Mouse (Mus musculus) lung, adult 2 months (tissue): ENCODE measurements around the gene Gpm6b.

ENCODE experiments used
- CTCF ChIP-seq: fragments of 200-500 bp; IDR thresholded peaks from 2 replicates; pipeline ENCODE4 v1.5.1; 2011; ENCODE audit warnings: mild to moderate bottlenecking, low read length, control low read depth; ENCODE audit not compliant: insufficient read depth
- POLR2A ChIP-seq: fragments of 200-500 bp; IDR thresholded peaks from 2 replicates; pipeline ENCODE4 v1.6.1; 2011; ENCODE audit warnings: low read depth, mild to moderate bottlenecking, control low read depth, low read length, borderline replicate concordance; ENCODE audit errors: extremely low read depth

DNA sequence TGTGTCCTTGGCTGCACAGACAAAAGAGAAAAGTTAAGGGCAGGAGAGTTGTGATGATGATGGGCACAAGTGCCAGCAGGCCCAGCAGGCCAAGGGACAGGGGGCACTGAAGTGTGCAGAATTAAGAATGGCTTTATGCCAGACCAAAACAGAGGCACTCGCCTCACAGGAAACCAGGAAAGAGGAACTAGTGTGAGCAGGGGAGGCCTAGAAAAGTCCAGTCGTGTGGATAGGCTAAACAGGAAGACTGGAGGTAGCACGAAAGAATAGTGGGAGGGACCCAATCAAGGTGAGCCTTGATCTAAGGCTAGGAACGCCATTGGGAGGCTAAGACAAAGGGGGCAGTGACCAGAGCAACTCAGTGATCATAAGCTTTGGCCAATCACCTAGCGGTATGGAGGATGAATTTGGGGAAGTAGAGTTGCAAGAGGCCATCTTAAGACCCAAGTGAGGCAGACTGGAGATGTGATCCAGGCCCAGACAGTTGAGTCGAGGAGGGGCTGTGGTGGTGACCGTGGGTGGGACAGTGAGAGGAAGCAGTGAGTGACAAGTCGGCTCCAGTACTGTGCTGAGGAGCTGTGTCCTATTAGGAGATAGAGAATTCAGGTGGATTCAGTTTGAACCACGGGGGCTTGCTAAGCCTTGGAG is 138.1 kb downstream of the Gpm6b start:
- no peak for TF ChIP-seq CTCF
- TF ChIP-seq POLR2A, result no peak
